Mouse (Mus musculus) megakaryocyte, embryonic 14.5 days (primary cell): ENCODE data around the gene Dedd2. TPM values are rescaled to one million over a fixed set of nuclear protein-coding genes. Genes with fewer than 3 reads are reported as not detected.
A peak's percentile ranks its signal among the peaks of the same experiment; 100 is the strongest.
"Not testable (repeated sequence)": the region's sequence is repeated elsewhere in the genome, so short reads cannot be mapped to it uniquely, and the experiment has no call there.

Source experiments
- H3K27me3 ChIP-seq: replicated peaks from 2 replicates; pipeline ENCODE3; 2012; ENCODE audit warnings: inconsistent platforms
- H3K36me3 ChIP-seq: replicated peaks from 2 replicates; pipeline ENCODE3; 2012; ENCODE audit warnings: low read length, inconsistent platforms, mixed read lengths
- H3K4me1 ChIP-seq: 2 replicates; pipeline ENCODE4 v1.6.1; 2012; ENCODE audit warnings: inconsistent platforms
- H3K4me3 ChIP-seq: replicated peaks from 2 replicates; pipeline ENCODE3; 2012; ENCODE audit warnings: moderate library complexity, mild to moderate bottlenecking, inconsistent platforms
- H3K9me3 ChIP-seq: 2 replicates; pipeline ENCODE4 v1.6.1; 2012; ENCODE audit warnings: inconsistent platforms
- FLI1 ChIP-seq: IDR thresholded peaks from 2 replicates; pipeline ENCODE4 v1.6.1; 2012; ENCODE audit warnings: low read length, inconsistent platforms, mixed read lengths
- GATA1 ChIP-seq: IDR thresholded peaks from 3 replicates; pipeline ENCODE4 v1.6.1; 2012; ENCODE audit warnings: mixed read lengths, low read length, inconsistent platforms, borderline replicate concordance
- polyA plus RNA-seq: library from polyadenylated mRNA; stranded (reverse); fragments of >175 nt; gene quantifications from 2 replicates; pipeline ENCODE4 v1.2.3, GENCODE M21; 2012; ENCODE audit warnings: low replicate concordance; ENCODE audit not compliant: insufficient read depth

Dedd2 gene
- polyA plus RNA-seq, result 16.7 and 34.3 TPM in 2 replicates

DNA sequence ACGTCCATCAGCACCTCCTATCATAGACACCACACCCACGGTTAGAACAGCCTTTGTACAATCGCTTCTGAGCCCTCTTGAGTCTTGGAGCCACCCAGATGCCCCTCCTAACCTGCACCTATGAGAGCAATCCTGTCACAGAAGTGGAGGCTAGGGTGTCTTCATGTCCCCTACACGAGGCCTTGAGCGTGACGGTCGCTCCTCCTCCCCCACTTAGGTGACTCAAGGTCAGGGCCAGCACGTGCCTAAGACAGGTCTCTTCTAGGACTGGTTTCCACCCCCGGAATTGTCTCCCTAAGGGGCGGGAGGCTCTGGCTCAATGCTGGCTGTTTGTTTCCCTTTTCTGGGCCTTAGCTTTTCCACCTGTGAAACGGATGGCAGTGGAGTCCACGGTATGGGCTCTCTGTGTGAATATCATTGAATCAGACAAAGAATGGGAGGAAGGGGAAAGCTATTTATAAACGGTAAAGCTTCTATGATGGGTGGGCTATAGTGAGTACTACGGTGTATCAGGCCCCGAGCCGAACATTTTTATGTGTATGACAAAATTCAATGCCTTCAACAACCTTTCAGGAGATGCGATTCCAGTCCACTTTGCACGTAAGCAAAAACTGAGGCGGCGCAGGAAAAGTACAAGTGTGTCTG is at the start of gene Dedd2:
TSS of gene Dedd2 (minus strand) at position 159 of the 645 bp plus-strand sequence.
- Histone ChIP-seq H3K36me3 (peaks cover 52% of the 10 kb centered on the region), H3K4me1 (peaks cover 79% of the 10 kb centered on the region), H3K27me3 (no peaks in the 10 kb centered on the region), H3K9me3 (no peaks in the 10 kb centered on the region), H3K4me3 (peak within 1 kb of the TSS; percentile 96)
- TF ChIP-seq GATA1 (no peak), FLI1 (no peak)

DNA sequence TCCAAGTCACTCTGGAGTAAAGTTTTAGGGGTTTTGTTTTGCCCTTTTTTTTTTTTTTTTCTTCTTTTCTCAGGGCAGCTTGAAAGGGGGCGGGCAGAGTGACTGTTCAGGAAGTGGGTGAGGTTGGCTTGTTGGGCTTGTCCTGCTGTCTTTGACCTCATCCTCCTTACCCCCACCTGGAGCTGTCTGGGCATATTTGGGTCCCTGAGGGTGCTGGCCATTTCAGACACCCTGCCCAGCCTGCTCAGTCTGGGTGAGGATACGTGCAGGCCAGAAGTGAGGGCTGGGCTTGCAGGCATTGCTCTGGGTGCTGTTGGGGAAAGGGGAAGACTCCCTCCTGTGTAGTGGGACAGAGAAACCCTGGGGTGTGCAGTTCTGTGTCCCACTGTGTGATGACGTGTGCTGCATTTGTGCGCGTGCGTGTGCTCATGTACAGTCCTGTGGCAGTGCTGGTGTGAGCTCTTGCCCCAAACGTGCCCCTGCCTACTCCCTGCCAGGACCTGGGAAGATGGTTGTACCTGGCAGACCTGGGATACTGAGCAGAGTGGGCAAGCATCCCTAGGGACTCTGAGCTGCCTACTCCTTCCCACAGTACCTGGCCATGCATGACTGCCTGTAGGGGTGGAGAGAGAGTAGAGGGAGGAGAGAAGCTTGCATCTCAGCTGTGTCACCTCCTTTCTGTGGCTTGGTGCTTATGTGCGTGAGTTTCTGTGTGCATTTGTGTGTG is 49.3 kb upstream of the Dedd2 start:
- Histone ChIP-seq H3K36me3 (peaks cover 50% of the 10 kb centered on the region), H3K27me3 (no peaks in the 10 kb centered on the region), H3K4me1 (peaks cover 75% of the 10 kb centered on the region), H3K4me3 (peak overlapping the region; percentile 98), H3K9me3 (no peaks in the 10 kb centered on the region)
- TF ChIP-seq GATA1, result no peak
- no peak for TF ChIP-seq FLI1

DNA sequence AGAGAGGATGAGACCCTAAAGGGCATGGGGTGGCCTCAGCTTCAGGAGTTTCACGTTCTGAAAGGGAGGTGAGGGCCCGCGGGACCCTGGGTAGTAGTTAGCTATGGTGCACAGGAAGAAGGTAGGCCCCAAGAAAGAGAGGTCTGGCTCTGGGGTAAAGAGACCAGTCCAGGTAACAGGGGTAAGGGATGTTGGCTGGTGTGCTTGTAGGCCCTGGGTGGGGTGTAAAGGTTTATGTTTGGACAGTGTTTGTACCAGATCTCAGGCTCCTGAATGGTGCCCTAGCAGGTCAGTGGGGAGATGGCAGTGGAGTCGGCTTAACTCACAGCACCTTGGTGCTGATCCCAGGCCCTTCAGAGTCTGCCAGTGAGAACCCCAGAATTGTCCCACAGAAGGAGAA is 48.6 kb upstream of the Dedd2 start:
- peak overlapping the region; percentile 98 for H3K4me3 ChIP-seq

DNA sequence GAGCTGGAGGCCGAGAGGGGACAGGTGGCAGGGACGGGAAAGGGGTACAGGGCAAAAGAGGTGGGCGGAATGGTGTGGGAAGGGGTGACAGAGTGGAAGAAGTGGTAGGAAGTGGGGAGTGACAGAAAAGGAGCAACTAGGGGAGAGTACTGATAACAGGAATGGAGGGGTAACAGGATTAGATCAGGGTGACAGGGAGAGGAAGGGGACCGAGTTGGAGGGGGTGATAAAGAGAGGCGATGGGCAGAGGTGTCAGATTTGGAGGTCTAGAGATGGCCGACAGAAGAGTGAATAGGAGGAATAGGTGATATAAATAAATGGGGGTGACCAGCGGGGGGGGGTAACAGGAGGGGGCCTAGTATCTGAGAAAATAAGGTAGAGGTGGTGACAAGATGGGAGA is 48.2 kb upstream of the Dedd2 start:
- H3K36me3 ChIP-seq, result peaks cover 39% of the 10 kb centered on the region
- no peaks in the 10 kb centered on the region for H3K9me3 ChIP-seq
- peaks cover 69% of the 10 kb centered on the region for H3K4me1 ChIP-seq
- no peaks in the 10 kb centered on the region for H3K27me3 ChIP-seq
- TF ChIP-seq FLI1, result no peak
- TF ChIP-seq GATA1, result no peak
- H3K4me3 ChIP-seq, result peak overlapping the region; percentile 98

More for the DNA sequence above, 48.6 kb upstream of the Dedd2 start:
- H3K4me1 ChIP-seq, result peaks cover 73% of the 10 kb centered on the region
- no peaks in the 10 kb centered on the region for H3K27me3 ChIP-seq
- no peaks in the 10 kb centered on the region for H3K9me3 ChIP-seq
- H3K36me3 ChIP-seq, result peaks cover 44% of the 10 kb centered on the region
- no peak for TF ChIP-seq FLI1
- no peak for TF ChIP-seq GATA1

DNA sequence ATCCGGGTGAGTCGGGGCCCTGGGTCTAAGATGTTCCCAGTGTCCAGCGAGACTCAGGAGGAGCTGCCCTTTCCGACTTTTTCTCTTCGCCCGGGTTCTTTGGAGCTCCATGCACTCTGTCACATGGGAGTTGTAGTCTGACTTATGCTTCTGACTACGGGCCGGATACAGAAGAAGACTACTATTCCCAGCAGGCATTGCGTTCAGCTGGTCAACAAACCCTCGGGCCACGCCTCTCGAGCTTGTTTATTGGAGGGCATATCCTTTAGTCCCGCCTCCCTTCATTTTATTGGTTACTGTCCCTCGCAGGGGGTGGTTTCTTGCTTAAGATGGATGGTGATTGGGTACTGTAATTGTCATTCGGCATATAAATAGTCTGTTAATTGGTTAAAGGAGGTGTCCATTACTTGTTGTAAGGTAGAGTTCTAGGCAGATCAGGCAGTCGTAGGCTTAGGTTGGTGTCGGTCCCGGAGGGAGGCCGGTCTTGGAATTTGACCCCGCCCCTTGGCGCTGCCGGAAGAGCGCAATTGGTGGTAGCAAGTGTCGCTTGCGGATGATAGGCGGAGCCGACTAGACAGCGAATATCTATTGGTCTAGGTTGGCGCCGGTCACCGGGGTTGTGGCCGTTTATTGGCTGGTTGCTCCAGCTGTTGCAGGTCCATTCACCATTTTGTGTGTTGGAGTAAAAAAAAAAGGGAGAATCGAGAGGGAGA is 47.5 kb upstream of the Dedd2 start:
- H3K27me3 ChIP-seq, result no peaks in the 10 kb centered on the region
- peak overlapping the region; percentile 98 for H3K4me3 ChIP-seq
- peaks cover 64% of the 10 kb centered on the region for H3K4me1 ChIP-seq
- H3K9me3 ChIP-seq, result no peaks in the 10 kb centered on the region
- no peak for TF ChIP-seq FLI1
- no peak for TF ChIP-seq GATA1
- peaks cover 32% of the 10 kb centered on the region for H3K36me3 ChIP-seq

DNA sequence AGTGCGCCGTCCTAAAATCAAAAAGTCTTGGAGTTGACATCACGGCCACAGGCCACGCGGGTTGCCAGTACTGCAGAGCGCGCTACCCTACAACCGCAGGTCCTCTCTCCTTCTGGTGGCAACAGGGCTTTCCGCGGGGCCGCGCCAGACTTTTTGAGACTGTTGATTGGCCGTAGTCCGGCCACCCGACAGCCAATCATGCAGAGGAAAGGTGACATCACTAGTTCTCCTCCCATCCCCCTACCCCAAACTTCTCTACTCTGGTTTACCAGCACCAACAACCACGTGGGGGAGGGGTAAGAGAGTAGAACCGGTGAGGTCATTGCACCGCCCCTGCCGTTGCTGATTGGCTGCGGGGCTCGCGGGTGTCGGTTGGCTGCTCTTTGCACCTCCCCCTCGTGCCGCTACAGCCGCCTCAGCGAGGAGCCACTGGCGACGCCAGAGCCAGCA is 46.9 kb upstream of the Dedd2 start, which contains the start of gene Cic:
TSS of gene Cic (plus strand) at position 404 of the 450 bp plus-strand sequence.
- TF ChIP-seq GATA1, result no peak
- TF ChIP-seq FLI1, result no peak
- H3K4me3 ChIP-seq, result peak within 1 kb of the TSS; percentile 98
- H3K9me3 ChIP-seq, result no peaks in the 10 kb centered on the region
- peaks cover 27% of the 10 kb centered on the region for H3K36me3 ChIP-seq
- H3K4me1 ChIP-seq, result peaks cover 60% of the 10 kb centered on the region
- H3K27me3 ChIP-seq, result no peaks in the 10 kb centered on the region

DNA sequence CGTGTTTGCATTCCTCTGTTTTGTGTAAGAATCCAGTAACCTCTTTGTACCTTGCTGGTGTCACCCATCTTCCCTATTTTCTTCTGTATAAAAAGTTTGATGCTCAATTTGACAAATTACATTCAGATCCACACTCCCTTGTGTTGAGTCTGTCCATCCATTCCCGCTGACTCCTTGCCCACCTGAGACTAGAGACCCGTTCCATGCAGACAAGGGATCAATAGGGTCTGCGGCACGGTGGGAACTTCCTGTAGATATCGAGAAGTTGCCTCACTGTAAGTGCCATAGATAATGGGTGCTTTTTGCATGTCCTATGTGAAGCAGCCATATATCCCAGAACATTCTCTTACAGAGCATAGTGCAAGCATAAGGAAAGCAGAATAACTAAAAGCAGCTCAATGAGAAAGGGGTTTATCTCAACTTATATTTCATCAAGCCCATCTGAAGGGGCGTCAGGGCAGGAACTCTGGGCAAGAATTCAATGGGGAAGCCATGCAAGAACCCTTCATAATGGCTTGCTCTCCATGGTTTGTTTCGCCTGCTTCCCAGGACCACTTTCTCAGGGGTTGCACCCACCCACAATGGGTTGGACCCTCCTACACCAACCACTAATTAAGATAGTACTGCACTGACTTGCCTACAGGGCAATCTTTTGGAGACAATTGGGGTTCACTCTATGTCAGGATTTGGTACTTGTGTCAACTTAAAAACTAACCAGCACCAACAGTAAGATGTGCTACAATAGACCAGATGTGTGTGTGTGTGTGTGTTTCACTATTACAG is 46.0 kb upstream of the Dedd2 start:
- TF ChIP-seq GATA1, result no peak
- TF ChIP-seq FLI1, result no peak
- H3K9me3 ChIP-seq, result no peaks in the 10 kb centered on the region
- H3K4me3 ChIP-seq, result peak overlapping the region; percentile 98
- H3K4me1 ChIP-seq, result peaks cover 51% of the 10 kb centered on the region
- no peaks in the 10 kb centered on the region for H3K27me3 ChIP-seq
- peaks cover 17% of the 10 kb centered on the region for H3K36me3 ChIP-seq

DNA sequence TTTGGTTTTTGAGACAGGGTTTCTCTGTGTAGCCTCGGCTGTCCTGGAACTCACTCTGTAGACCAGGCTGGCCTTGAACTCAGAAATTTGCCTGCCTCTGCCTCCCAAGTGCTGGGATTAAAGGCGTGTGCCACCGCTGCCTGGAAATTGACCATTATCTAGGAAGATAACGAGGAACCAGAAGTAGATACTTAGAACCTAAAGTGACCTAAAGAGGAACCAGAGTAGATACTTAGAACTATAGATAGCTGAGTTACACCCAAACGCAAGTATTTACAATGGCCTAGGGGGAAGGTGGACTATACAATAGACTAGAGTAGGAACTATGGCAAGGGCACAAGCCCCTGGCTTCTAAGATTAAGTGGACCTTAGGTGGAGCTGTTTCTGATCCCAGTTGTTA is 45.3 kb upstream of the Dedd2 start:
- Histone ChIP-seq H3K4me1 (peaks cover 45% of the 10 kb centered on the region), H3K36me3 (peaks cover 11% of the 10 kb centered on the region)
- not testable (repeated sequence) for H3K4me3 ChIP-seq, H3K27me3 ChIP-seq, H3K9me3 ChIP-seq

DNA sequence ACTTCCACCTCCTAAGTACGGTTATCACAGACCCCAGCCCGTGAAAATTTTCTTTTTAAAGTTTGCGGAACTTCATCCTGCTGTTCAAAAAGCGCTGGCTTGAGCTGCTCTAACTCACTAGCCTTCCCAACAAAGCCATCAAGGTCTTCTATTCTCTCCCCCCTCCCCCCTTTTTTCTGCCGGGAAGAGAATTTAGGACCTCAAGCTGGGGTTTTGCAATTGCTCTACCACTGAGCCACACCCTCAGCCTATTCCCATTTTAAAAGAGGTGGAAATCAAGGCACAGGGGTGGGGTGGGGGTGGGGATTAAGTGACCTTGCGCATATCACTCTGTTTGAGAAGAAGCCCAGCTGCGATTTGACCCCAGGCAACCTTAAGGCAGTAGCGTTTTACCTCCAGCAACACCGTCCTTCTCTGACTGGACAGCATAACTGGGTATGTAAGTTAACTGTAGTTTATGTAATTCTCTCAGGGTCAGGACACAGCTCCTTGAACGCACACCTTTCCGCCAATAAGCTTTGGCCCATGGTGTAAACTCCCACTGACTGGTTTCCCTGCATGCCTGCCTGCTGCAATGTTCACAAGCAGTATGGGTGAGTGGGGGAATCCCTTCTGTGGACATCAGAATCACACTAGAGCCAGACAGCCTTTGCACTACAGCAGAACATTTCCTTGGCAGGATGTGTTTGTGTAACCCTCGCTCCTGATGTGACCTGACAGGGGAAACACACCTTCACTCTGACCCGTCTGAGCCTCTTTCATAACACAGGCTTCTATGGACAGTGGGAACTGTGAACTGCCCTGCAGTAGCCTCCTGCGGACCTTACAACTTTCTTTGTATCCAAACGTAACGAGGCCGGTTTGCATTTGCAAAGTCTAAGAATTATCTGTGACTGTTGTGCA is 43.8 kb upstream of the Dedd2 start:
- Histone ChIP-seq H3K27me3 (no peaks in the 10 kb centered on the region), H3K4me1 (peaks cover 29% of the 10 kb centered on the region), H3K4me3 (no peak overlapping the region), H3K36me3 (no peaks in the 10 kb centered on the region), H3K9me3 (no peaks in the 10 kb centered on the region)
- no peak for TF ChIP-seq FLI1
- TF ChIP-seq GATA1, result no peak
